Mouse (Mus musculus) kidney, adult 18-20 months (tissue): ENCODE data around the gene Olfr27.

ENCODE experiments used
- DNase-seq: peaks from one replicate; pipeline ENCODE4 v3.0.0; 2021

Olfr27 gene

GRCm38 (mm10) chr9:39127831-39128230 is at the start of gene Olfr27:
TSS of gene Olfr27 (plus strand) at chr9:39128131.
- DNase-seq = no peak

- no peak for DNase-seq
These were observed 49.1 kb upstream of the Olfr27 start, which contains the start of gene Olfr938 for GRCm38 (mm10) chr9:39078787-39079186. TSS of gene Olfr938 (minus strand) at chr9:39078887.

- DNase-seq = no peak
These were observed 605 bp upstream of the Olfr27 start for GRCm38 (mm10) chr9:39127326-39127725.

DNA sequence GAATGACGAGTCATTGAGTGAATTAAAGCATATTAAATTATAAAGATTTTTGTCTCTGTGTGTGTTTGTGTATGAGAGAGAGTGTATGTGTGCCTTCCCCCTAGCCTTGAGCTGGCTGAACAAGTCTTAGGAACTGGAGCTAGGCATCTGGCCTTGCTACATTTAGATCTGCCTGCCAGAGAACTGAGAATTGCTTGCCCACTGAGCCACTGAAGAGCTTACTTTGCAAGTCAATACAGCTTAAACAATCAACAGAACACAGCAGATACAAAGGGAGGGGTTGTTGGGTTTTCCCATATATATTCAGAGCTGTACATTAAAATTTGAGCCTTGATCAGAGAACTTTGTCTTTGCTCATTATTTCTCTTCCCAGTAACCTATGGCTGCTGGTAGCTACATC is 24.5 kb downstream of the Olfr27 start:
- no peak for DNase-seq

GRCm38 (mm10) chr9:39166004-39166403 is 38.1 kb downstream of the Olfr27 start, which contains the start of gene Olfr943:
TSS of gene Olfr943 (plus strand) at chr9:39166304.
- no peak for DNase-seq
